Mouse (Mus musculus): ENCODE measurements around the gene Opcml.

DNA sequence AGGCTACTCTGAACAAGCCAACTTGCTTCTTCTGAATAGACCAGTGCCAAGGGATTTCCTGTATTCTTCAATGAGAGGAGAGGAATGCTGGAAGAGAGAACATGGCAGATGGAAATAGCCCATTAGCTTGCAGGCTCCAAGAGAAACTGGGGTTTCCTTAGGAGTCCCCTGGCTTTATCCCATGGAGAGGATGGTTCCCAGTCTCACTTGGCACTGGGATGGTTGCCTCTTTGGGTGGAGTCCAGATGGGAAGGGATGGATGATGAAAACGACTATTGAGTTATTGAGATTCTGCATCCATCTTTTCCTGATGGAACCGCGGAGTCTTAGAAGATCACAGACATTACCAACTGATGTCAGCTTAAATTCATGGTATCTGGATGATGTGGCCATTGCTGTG lies 13.9 kb downstream of the Opcml start:
- TF ChIP-seq MAFK (IDR thresholded peaks at IDR 0.05; ENCODE audit: insufficient read depth, low read depth, low read length) (no peak), HCFC1 (IDR thresholded peaks at IDR 0.05; ENCODE audit: borderline replicate concordance, insufficient read depth, low read length) (no peak), ZC3H11A (IDR thresholded peaks at IDR 0.05; ENCODE audit: borderline replicate concordance, low read depth, low read length) (no peak), CHD2 (IDR thresholded peaks at IDR 0.05; ENCODE audit: low read depth, low read length) (no peak), ZNF384 (IDR thresholded peaks at IDR 0.05; ENCODE audit: low read depth, low read length) (no peak)
